Mouse (Mus musculus) brain, embryonic 14.5 days (tissue): ENCODE measurements around the gene Ttc8. TPM values are rescaled to one million over a fixed set of nuclear protein-coding genes. Genes with fewer than 3 reads are reported as not detected.
A peak's percentile ranks its signal among the peaks of the same experiment; 100 is the strongest.

Experiments
- DNase-seq: peaks from one replicate; pipeline ENCODE4 v3.0.0-alpha.2; 2011; ENCODE audit warnings: low read depth
- CTCF ChIP-seq: fragments of 200-500 bp; IDR thresholded peaks from 2 replicates; pipeline ENCODE4 v1.5.1; 2012; ENCODE audit warnings: inconsistent platforms, mild to moderate bottlenecking, moderate library complexity, borderline replicate concordance; ENCODE audit not compliant: insufficient read depth, insufficient read length; ENCODE audit errors: extremely low read depth
- POLR2A ChIP-seq: fragments of 200-500 bp; IDR thresholded peaks from 2 replicates; pipeline ENCODE4 v1.6.1; 2012; ENCODE audit warnings: mild to moderate bottlenecking, inconsistent platforms, borderline replicate concordance; ENCODE audit not compliant: poor library complexity, insufficient read depth, insufficient read length, severe bottlenecking; ENCODE audit errors: extremely low read depth
- polyA plus RNA-seq: library from polyadenylated mRNA; depleted of rRNA; stranded (reverse); fragments of >200 nt; gene quantifications from 2 replicates; pipeline ENCODE4 v1.2.3, GENCODE M21; 2012; rRNA removed

Ttc8 gene
- polyA plus RNA-seq = 38.6 and 39.7 TPM in 2 replicates

GRCm38 (mm10) chr12:98920194-98920991 lies at the start of gene Ttc8:
Gene Ttc8 (plus strand): TSS chr12:98920574.
- peak; percentile 73; the same call in 1 of the 2 replicates for TF ChIP-seq POLR2A
- no peak for TF ChIP-seq CTCF

GRCm38 (mm10) chr12:98872836-98873235 lies 47.5 kb upstream of the Ttc8 start:
- DNase-seq = no peak
- TF ChIP-seq CTCF (no peak), POLR2A (no peak)

More at GRCm38 (mm10) chr12:98920194-98920991, at the start of gene Ttc8:
- peak; percentile 97 for DNase-seq

- no peak for DNase-seq
- no peak for TF ChIP-seq CTCF
- TF ChIP-seq POLR2A = no peak
These were observed 45.2 kb upstream of the Ttc8 start for GRCm38 (mm10) chr12:98875216-98875615.

- TF ChIP-seq POLR2A (no peak), CTCF (no peak)
- DNase-seq = peak; percentile 75
These were observed 41.7 kb upstream of the Ttc8 start for GRCm38 (mm10) chr12:98878693-98879092.

- peak; percentile 47 for DNase-seq
- no peak for TF ChIP-seq CTCF
- no peak for TF ChIP-seq POLR2A
These were observed 38.6 kb upstream of the Ttc8 start for GRCm38 (mm10) chr12:98881796-98882195.

GRCm38 (mm10) chr12:98884515-98884914 lies 35.9 kb upstream of the Ttc8 start:
- DNase-seq = peak; percentile 55
- TF ChIP-seq POLR2A = no peak
- 0 out of 2 replicates have a peak, but pooled peaks have one; percentile 21 for TF ChIP-seq CTCF

GRCm38 (mm10) chr12:98896761-98897160 lies 23.6 kb upstream of the Ttc8 start:
- no peak for DNase-seq
- TF ChIP-seq POLR2A (no peak), CTCF (no peak)

- no peak for TF ChIP-seq CTCF
- no peak for TF ChIP-seq POLR2A
- DNase-seq = no peak
These were observed 20.7 kb upstream of the Ttc8 start for GRCm38 (mm10) chr12:98899676-98900075.

- DNase-seq = peak; percentile 61
- no peak for TF ChIP-seq CTCF
- TF ChIP-seq POLR2A = no peak
These were observed 20.0 kb upstream of the Ttc8 start for GRCm38 (mm10) chr12:98900341-98900880.

- TF ChIP-seq CTCF = no peak
- TF ChIP-seq POLR2A = peak; percentile 94
- DNase-seq = peak; percentile 92
These were observed 19.2 kb upstream of the Ttc8 start, which contains the start of gene Eml5 for GRCm38 (mm10) chr12:98900881-98901801. Gene Eml5 (minus strand): TSS chr12:98901484.

GRCm38 (mm10) chr12:98905466-98905865 lies 14.9 kb upstream of the Ttc8 start:
- TF ChIP-seq POLR2A = no peak
- no peak for TF ChIP-seq CTCF
- DNase-seq = no peak

GRCm38 (mm10) chr12:98910096-98910495 lies 10.3 kb upstream of the Ttc8 start:
- DNase-seq = no peak
- TF ChIP-seq POLR2A = no peak
- no peak for TF ChIP-seq CTCF
